Mouse (Mus musculus) ovary, adult 18-20 months (tissue): ENCODE data around the gene Olfr676.
"Not testable (repeated sequence)": the region's sequence is repeated elsewhere in the genome, so short reads cannot be mapped to it uniquely, and the experiment has no call there.

Source experiments
- DNase-seq: peaks from one replicate; pipeline ENCODE4 v3.0.0; 2022; ENCODE audit warnings: low spot score, mixed read lengths

Olfr676 gene

DNA sequence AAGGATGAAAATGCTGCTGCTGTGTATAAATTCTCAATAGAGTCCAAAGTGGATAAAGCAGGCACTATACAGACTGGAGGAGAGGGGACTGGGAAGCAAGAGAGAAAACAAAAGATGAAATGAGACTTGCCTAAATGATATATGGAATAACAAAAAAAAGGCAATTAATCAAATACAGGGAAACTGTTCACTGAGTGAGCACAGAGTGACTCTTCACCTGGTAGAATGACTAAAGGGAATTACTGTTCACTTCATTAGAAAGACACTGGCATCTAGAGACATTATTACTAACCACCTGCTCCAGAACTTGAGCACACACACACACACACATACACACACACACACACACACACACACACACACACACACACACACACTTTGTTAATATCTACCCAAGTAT lies at the start of gene Olfr676:
Gene Olfr676, plus strand, starts transcription at position 301 of the 400 bp plus-strand sequence.
- no peak for DNase-seq

DNA sequence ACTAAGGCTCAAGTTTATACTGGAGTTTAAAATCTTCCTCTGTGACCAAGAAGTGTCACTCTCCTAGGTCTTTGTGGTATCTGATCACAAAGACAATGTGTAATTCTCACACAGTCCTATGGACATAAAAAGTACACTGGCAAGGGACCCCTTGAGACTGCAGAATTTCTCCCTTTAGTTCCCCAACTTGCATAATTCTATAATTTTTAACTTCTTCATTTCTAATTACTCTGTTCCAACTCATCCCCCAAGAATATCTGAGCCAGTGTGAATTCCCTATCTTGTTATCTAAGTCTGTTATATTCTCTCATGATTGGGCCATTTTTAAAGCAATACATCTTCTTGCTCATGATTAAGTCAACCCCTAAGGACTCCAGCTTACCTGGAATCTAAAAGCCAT lies 30.6 kb upstream of the Olfr676 start, which contains the start of gene Olfr672:
Gene Olfr672, minus strand, starts transcription at position 101 of the 400 bp plus-strand sequence.
- DNase-seq = no peak

DNA sequence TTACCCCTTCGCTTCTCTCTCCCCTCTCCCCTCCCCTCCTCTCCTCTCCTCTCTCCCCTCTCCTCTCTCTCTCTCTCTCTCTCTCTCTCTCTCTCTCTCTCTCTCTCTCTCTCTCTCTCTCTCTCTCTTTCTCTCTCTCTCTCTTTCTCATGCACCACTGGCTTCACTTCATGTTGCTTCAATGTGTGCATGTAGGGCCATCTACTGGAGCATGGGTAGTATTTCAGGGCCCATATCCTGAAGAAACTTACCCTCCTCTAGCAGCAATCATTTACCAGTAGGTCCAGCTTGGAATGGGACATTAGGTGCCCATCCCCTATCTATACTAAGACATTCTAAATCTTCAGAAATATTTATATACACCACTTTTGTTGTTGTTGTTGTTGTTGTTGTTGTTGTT lies 10.0 kb upstream of the Olfr676 start:
- DNase-seq = no peak

DNA sequence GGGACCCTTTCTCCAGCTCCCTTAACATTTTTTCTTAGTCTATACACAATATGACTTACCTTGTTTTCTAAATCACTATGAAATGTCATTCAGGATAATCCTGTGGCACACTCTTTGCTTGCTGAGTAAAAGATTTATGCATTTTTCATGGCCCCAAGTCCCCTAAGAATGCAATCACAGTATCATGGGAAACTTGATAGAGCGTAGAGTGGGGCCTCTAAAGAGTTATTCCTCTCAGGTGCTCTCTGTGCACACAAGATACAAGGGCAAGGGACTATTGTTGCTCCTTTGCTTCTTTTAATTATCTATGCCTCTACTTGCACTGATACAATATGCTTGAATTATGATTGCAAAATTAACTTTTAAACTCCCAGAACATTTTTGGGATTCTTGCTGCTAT lies 4.1 kb upstream of the Olfr676 start, which contains the start of gene Olfr675:
Gene Olfr675, minus strand, starts transcription at position 101 of the 400 bp plus-strand sequence.
- DNase-seq = no peak

DNA sequence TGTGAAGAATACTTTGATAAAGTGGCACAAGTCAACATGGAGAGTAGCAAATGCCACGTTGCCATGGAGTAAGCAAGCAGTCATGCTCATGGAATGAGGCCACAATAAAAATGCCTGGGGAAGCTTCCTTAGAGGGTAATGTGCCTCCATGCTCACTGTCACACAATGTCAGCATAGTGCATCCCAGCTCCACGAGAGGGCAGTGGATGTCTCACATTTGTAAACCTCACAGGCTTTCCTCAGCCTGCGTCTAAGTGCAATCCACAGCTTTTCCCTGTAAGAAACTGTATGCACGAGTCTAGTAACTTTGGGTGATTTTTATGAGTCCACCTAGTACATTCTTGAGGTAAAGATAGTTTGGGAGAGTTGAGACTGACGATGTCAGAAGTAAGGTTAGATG lies 1.3 kb downstream of the Olfr676 start:
- not testable (repeated sequence) for DNase-seq

DNA sequence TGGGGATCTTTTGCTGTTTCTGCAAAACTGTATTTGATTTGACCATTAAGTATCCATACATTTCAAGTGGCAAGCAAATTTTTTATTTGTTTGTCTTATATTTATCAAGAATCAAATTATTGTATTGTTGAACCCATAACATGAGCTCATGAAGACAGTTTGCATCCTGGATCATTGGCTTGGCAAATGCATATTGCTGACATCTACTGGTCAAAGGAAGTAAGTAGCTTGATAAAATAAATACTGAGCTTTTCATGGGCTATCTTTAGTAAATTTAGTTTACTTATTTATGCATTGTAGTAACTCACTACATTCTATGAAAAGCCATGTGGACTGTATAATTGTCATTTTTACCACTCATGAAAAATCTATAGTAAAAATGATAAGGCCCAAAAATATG lies 26.5 kb downstream of the Olfr676 start:
- DNase-seq = no peak

DNA sequence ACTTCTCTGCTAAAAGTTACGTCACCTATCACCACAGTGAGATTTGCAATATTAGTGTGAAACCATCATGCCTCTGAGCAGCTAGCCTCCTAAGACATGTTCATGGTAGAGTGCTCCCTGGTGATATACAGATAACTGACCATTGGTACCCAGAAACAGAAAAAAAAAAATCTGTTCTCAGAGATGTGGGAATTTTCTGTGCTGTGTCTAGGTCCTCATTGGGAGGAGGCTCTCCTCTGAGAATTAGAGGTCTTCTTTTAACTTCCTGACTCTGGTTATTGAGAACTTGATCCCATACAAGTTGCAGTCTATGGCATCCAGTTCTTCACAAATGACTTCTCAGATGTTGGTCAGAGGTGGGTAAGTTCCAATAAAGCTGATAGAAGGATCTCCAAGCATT lies 31.7 kb downstream of the Olfr676 start, which contains the start of gene Olfr678:
Gene Olfr678, plus strand, starts transcription at position 301 of the 400 bp plus-strand sequence.
- DNase-seq = no peak

DNA sequence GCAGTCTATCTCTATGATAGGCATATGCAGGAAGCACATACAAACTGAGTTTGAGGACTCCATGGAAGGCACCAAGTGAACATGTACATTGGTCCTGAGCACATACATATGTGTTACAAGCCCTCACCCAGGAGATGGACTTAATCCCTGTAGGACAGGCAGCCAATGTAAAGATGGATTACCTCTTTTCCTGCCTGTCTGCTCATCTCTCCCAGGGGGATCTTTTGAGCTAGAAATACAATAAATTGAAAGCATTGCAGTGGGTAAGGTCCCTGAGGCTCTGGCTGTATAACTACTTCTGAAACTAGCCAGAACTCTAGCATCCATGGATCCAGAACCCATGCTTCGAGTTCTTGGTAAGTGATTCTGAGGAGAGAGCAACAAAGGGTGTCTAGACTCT lies 48.4 kb downstream of the Olfr676 start, which contains the start of gene Olfr679:
Gene Olfr679, plus strand, starts transcription at position 301 of the 400 bp plus-strand sequence.
- DNase-seq = no peak
